Mouse (Mus musculus) ovary, adult 2 months (tissue): Measurements from ENCODE around the gene Atpif1. TPM values are rescaled to one million over a fixed set of nuclear protein-coding genes. Genes with fewer than 3 reads are reported as not detected.

Source experiments
- polyA plus RNA-seq: library from polyadenylated mRNA; depleted of rRNA; stranded (reverse); fragments of >200 nt; gene quantifications from 2 replicates; pipeline ENCODE4 v1.2.3, GENCODE M21; 2012; rRNA removed

Gene Atpif1
- 92.5 and 111 TPM in 2 replicates for polyA plus RNA-seq

DNA sequence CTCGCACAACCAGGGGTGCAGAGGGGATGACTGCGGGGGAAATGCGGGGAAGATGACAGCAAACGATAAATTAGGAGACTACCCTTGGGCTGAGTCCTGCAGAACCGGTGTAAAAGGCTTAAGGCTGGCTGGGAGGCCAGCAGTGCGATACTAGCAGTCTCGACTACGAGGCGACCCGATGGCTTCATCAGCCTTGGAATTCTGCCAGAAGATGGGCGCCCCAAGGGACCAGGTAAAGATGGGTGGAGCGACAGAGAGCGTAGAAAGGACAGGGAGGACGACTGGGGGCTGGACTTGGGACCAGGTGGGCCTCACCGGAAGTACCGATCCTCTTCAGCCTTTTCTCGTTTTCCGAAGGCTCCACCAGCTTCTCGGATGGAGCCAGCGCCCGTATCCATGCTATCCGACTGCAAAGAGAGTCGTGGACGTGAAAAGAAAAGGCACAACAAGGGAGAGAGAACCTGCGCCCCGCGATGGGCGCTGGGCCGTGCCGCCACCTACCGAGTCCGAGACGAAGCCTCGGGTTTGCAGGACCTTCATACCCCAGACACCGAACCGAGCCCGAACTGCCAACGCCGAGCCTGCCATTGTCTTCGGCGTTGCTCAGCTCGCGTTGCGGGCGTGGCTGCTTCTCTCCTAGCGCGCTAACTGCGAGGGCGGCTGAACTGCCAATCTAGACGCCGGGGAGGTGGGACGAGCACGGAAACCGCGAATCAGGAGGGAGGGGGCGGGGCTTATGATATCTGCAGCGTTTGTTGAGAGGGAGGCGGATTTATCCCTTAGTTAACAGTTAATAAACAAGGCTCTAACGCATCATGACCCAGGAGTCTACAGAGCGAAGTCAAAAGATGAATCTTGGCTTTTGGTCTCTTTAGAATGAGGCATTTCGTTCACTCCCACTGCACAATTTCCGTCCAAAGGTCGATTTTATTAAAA, at the start of gene Atpif1:
TSS of gene Atpif1 (minus strand) at position 679 of the 936 bp plus-strand sequence.

GRCm38 (mm10) chr4:132563965-132564364, 30.5 kb upstream of the Atpif1 start, which contains the start of gene Ptafr:
Ptafr (plus strand) TSS chr4:132564067.

GRCm38 (mm10) chr4:132535406-132536121, 2.1 kb upstream of the Atpif1 start, which contains the start of gene Dnajc8:
Dnajc8 (plus strand) TSS chr4:132535550.

DNA sequence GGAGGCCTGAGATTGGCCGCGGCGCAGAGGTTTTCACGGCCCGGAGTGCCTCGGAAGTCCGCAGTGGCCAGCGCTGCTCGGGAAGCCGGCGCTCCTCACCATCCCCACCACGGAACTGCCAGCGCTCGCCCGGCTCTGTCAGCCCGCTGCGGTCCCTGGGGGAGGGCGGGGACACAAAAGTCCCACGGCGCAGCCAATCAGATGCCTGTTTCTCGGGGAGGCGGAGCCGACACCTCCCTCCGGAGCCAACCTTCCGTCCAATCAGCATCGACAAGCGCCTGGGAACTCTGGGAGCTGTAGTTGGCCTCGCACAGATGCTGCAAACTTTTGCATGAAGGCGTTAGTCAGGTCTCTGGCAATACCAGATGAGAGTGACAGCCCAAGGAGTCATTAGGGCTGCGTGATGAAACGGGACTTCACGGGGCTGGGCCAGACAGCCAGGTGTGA, 23.1 kb downstream of the Atpif1 start, which contains the start of gene Sesn2:
TSS of gene Sesn2 (minus strand) at position 150 of the 447 bp plus-strand sequence.

Other genes starting within 250 kb of the Atpif1 start
- 4.3 and 4.9 TPM in 2 replicates for gene Rab42, start 230.3 kb downstream of the Atpif1 start, polyA plus RNA-seq
- gene Trnau1ap, start 204.1 kb downstream of the Atpif1 start, polyA plus RNA-seq, result 24.2 and 24.9 TPM in 2 replicates
- 7.1 and 9.7 TPM in 2 replicates for gene Rcc1, start 180.1 kb downstream of the Atpif1 start, polyA plus RNA-seq
- gene Phactr4, start 111.2 kb downstream of the Atpif1 start, polyA plus RNA-seq, result 7.0 and 8.8 TPM in 2 replicates
- gene Med18, start 69.7 kb downstream of the Atpif1 start, polyA plus RNA-seq, result 3.6 and 5.5 TPM in 2 replicates
- gene Sesn2, start 23.2 kb downstream of the Atpif1 start, polyA plus RNA-seq, result 15.5 and 17.6 TPM in 2 replicates
- gene Dnajc8, start 1.9 kb upstream of the Atpif1 start, polyA plus RNA-seq, result 12.0 and 21.1 TPM in 2 replicates
- gene Ptafr, start 30.4 kb upstream of the Atpif1 start, polyA plus RNA-seq, result 6.3 and 7.9 TPM in 2 replicates
- 23.4 and 51.3 TPM in 2 replicates for gene Eya3, start 105.3 kb upstream of the Atpif1 start, polyA plus RNA-seq
- gene Xkr8, start 198.9 kb upstream of the Atpif1 start, polyA plus RNA-seq, result 12.8 and 13.8 TPM in 2 replicates
- gene Smpdl3b, start 223.6 kb upstream of the Atpif1 start, polyA plus RNA-seq, result 50.0 and 79.8 TPM in 2 replicates
- 16.6 and 22.2 TPM in 2 replicates for gene Rpa2, start 234.7 kb upstream of the Atpif1 start, polyA plus RNA-seq